Mouse (Mus musculus): ENCODE results near the gene Eaf2. TPM values are rescaled to one million over a fixed set of nuclear protein-coding genes. Genes with fewer than 3 reads are reported as not detected.
"Not testable (repeated sequence)": the region's sequence is repeated elsewhere in the genome, so short reads cannot be mapped to it uniquely, and the experiment has no call there.

Gene Eaf2
- polyA plus RNA-seq, 1 experiment from 2014 or later: 1.1 TPM

GRCm38 (mm10) chr16:36846894-36847293, 27.9 kb downstream of the Eaf2 start:
- not testable (repeated sequence) for H3K4me3 ChIP-seq (replicated peaks); H3K27me3 ChIP-seq; H3K4me2 ChIP-seq; H3K27ac ChIP-seq; H3K9me3 ChIP-seq; ATAC-seq (ENCODE audit: insufficient number of reproducible peaks, insufficient read depth, low FRiP score, low TSS enrichment, low read depth); H3K9ac ChIP-seq (replicated peaks); H3K4me1 ChIP-seq (replicated peaks)
- H3K36me3 ChIP-seq: peaks cover 31% of the 10 kb centered on the region
- WGBS: 91% methylated on average over 1 of the region's 1 CpGs

- peak overlapping the region; percentile 92 for H3K9ac ChIP-seq (replicated peaks)
- H3K4me1 ChIP-seq (replicated peaks): peaks cover 4% of the 10 kb centered on the region; the same call in 1 of the 2 replicates
- no peaks in the 10 kb centered on the region for H3K9me3 ChIP-seq
- 0 out of 2 replicates have a peak, but pooled peaks cover 3% of the 10 kb centered on the region for H3K27me3 ChIP-seq
- ATAC-seq (ENCODE audit: insufficient number of reproducible peaks, insufficient read depth, low FRiP score, low TSS enrichment, low read depth): no peak
- H3K4me2 ChIP-seq: peak overlapping the region; percentile 68
- WGBS: 5% methylated on average over 11 of the region's 11 CpGs
- H3K36me3 ChIP-seq: peaks cover 3% of the 10 kb centered on the region; the same call in 1 of the 2 replicates
- peak overlapping the region; percentile 85 for H3K27ac ChIP-seq
- peak overlapping the region; percentile 80 for H3K4me3 ChIP-seq (replicated peaks)
Observed at GRCm38 (mm10) chr16:36828820-36829219, 46.0 kb downstream of the Eaf2 start.

- Histone ChIP-seq H3K27ac (peak within 1 kb of the TSS; percentile 85), H3K4me2 (peak within 1 kb of the TSS; percentile 68), H3K36me3 (no peaks in the 10 kb centered on the region), H3K9ac (replicated peaks) (peak within 1 kb of the TSS; percentile 92), H3K4me1 (replicated peaks) (peaks cover 4% of the 10 kb centered on the region; the same call in 1 of the 2 replicates), H3K27me3 (0 out of 2 replicates have a peak, but pooled peaks cover 3% of the 10 kb centered on the region), H3K9me3 (no peaks in the 10 kb centered on the region), H3K4me3 (replicated peaks) (peak within 1 kb of the TSS; percentile 80)
- under 1% methylated on average over 64 of the region's 64 CpGs for WGBS
- ATAC-seq (ENCODE audit: insufficient number of reproducible peaks, insufficient read depth, low FRiP score, low TSS enrichment, low read depth): peak; percentile 98
Observed at GRCm38 (mm10) chr16:36828054-36828786, 46.6 kb downstream of the Eaf2 start, which contains the start of gene Iqcb1. TSS of gene Iqcb1 (plus strand) at chr16:36828385.

- Histone ChIP-seq H3K36me3 (no peaks in the 10 kb centered on the region), H3K4me3 (replicated peaks) (peak overlapping the region; percentile 80), H3K4me2 (peak overlapping the region; percentile 68), H3K9me3 (no peaks in the 10 kb centered on the region), H3K4me1 (replicated peaks) (peaks cover 4% of the 10 kb centered on the region; the same call in 1 of the 2 replicates), H3K27me3 (0 out of 2 replicates have a peak, but pooled peaks cover 3% of the 10 kb centered on the region), H3K9ac (replicated peaks) (peak overlapping the region; percentile 92), H3K27ac (no peak overlapping the region)
- ATAC-seq (ENCODE audit: insufficient number of reproducible peaks, insufficient read depth, low FRiP score, low TSS enrichment, low read depth): no peak
- WGBS: 2% methylated on average over 11 of the region's 11 CpGs
Observed at GRCm38 (mm10) chr16:36827611-36828053, 47.2 kb downstream of the Eaf2 start.

- no peaks in the 10 kb centered on the region for H3K9me3 ChIP-seq
- H3K4me1 ChIP-seq (replicated peaks): peaks cover 5% of the 10 kb centered on the region; the same call in 1 of the 2 replicates
- H3K36me3 ChIP-seq: no peaks in the 10 kb centered on the region
- no peaks in the 10 kb centered on the region for H3K27me3 ChIP-seq
- ATAC-seq (ENCODE audit: insufficient number of reproducible peaks, insufficient read depth, low FRiP score, low TSS enrichment, low read depth): no peak
- no peak overlapping the region for H3K27ac ChIP-seq
- H3K4me2 ChIP-seq: no peak overlapping the region
- WGBS: 6% methylated on average over 3 of the region's 3 CpGs
- no peak overlapping the region for H3K9ac ChIP-seq (replicated peaks)
- no peak overlapping the region for H3K4me3 ChIP-seq (replicated peaks)
Observed at GRCm38 (mm10) chr16:36821474-36821873, 53.3 kb downstream of the Eaf2 start.

- 76% methylated on average over 3 of the region's 3 CpGs for WGBS
- H3K4me2 ChIP-seq: no peak overlapping the region
- H3K27me3 ChIP-seq: no peaks in the 10 kb centered on the region
- H3K36me3 ChIP-seq: no peaks in the 10 kb centered on the region
- H3K4me3 ChIP-seq (replicated peaks): no peak overlapping the region
- no peaks in the 10 kb centered on the region for H3K9me3 ChIP-seq
- H3K9ac ChIP-seq (replicated peaks): no peak overlapping the region
- H3K4me1 ChIP-seq (replicated peaks): peaks cover 5% of the 10 kb centered on the region; the same call in 1 of the 2 replicates
- no peak overlapping the region for H3K27ac ChIP-seq
- no peak for ATAC-seq (ENCODE audit: insufficient number of reproducible peaks, insufficient read depth, low FRiP score, low TSS enrichment, low read depth)
Observed at GRCm38 (mm10) chr16:36820747-36821146, 54.1 kb downstream of the Eaf2 start.

- Histone ChIP-seq H3K4me2 (no peak overlapping the region), H3K27me3 (no peaks in the 10 kb centered on the region), H3K9me3 (no peaks in the 10 kb centered on the region), H3K4me3 (replicated peaks) (no peak overlapping the region), H3K9ac (replicated peaks) (no peak overlapping the region), H3K36me3 (no peaks in the 10 kb centered on the region), H3K27ac (no peak overlapping the region), H3K4me1 (replicated peaks) (peaks cover 5% of the 10 kb centered on the region; the same call in 1 of the 2 replicates)
- WGBS: 91% methylated on average over 6 of the region's 6 CpGs
- ATAC-seq (ENCODE audit: insufficient number of reproducible peaks, insufficient read depth, low FRiP score, low TSS enrichment, low read depth): no peak
Observed at GRCm38 (mm10) chr16:36820016-36820415, 54.8 kb downstream of the Eaf2 start.

GRCm38 (mm10) chr16:36817321-36817926, 57.4 kb downstream of the Eaf2 start:
- Histone ChIP-seq H3K4me1 (replicated peaks) (peaks cover 5% of the 10 kb centered on the region; the same call in 1 of the 2 replicates), H3K27me3 (no peaks in the 10 kb centered on the region), H3K4me3 (replicated peaks) (no peak overlapping the region), H3K27ac (no peak overlapping the region), H3K4me2 (no peak overlapping the region), H3K9me3 (no peaks in the 10 kb centered on the region), H3K9ac (replicated peaks) (no peak overlapping the region), H3K36me3 (no peaks in the 10 kb centered on the region)
- WGBS: 16% methylated on average over 7 of the region's 7 CpGs
- peak; percentile 88 for ATAC-seq (ENCODE audit: insufficient number of reproducible peaks, insufficient read depth, low FRiP score, low TSS enrichment, low read depth)

GRCm38 (mm10) chr16:36816916-36817315, 57.9 kb downstream of the Eaf2 start:
- peaks cover 4% of the 10 kb centered on the region; the same call in 1 of the 2 replicates for H3K4me1 ChIP-seq (replicated peaks)
- H3K4me2 ChIP-seq: no peak overlapping the region
- H3K36me3 ChIP-seq: no peaks in the 10 kb centered on the region
- ATAC-seq (ENCODE audit: insufficient number of reproducible peaks, insufficient read depth, low FRiP score, low TSS enrichment, low read depth): no peak; the same call in none of the 2 replicates
- H3K27me3 ChIP-seq: no peaks in the 10 kb centered on the region
- no peak overlapping the region for H3K9ac ChIP-seq (replicated peaks)
- H3K27ac ChIP-seq: no peak overlapping the region
- H3K4me3 ChIP-seq (replicated peaks): no peak overlapping the region
- H3K9me3 ChIP-seq: no peaks in the 10 kb centered on the region

GRCm38 (mm10) chr16:36813680-36814079, 61.1 kb downstream of the Eaf2 start:
- Histone ChIP-seq H3K27me3 (no peaks in the 10 kb centered on the region), H3K4me3 (replicated peaks) (no peak overlapping the region), H3K9me3 (no peaks in the 10 kb centered on the region), H3K4me2 (no peak overlapping the region), H3K4me1 (replicated peaks) (no peaks in the 10 kb centered on the region), H3K27ac (no peak overlapping the region), H3K9ac (replicated peaks) (no peak overlapping the region), H3K36me3 (no peaks in the 10 kb centered on the region)
- 43% methylated on average over 3 of the region's 3 CpGs for WGBS
- ATAC-seq (ENCODE audit: insufficient number of reproducible peaks, insufficient read depth, low FRiP score, low TSS enrichment, low read depth): no peak

- H3K4me2 ChIP-seq: no peak overlapping the region
- no peak overlapping the region for H3K4me3 ChIP-seq (replicated peaks)
- WGBS: 85% methylated on average over 3 of the region's 3 CpGs
- H3K27me3 ChIP-seq: no peaks in the 10 kb centered on the region
- no peak for ATAC-seq (ENCODE audit: insufficient number of reproducible peaks, insufficient read depth, low FRiP score, low TSS enrichment, low read depth)
- no peaks in the 10 kb centered on the region for H3K36me3 ChIP-seq
- no peak overlapping the region for H3K9ac ChIP-seq (replicated peaks)
- H3K9me3 ChIP-seq: no peaks in the 10 kb centered on the region
- no peaks in the 10 kb centered on the region for H3K4me1 ChIP-seq (replicated peaks)
- H3K27ac ChIP-seq: no peak overlapping the region
Observed at GRCm38 (mm10) chr16:36808616-36809015, 66.2 kb downstream of the Eaf2 start.
